Mouse (Mus musculus) layer of hippocampus, adult 18-20 months (tissue): ENCODE measurements around the gene Arsa. TPM values are rescaled to one million over a fixed set of nuclear protein-coding genes. Genes with fewer than 3 reads are reported as not detected.
"Not testable (repeated sequence)": the region's sequence is repeated elsewhere in the genome, so short reads cannot be mapped to it uniquely, and the experiment has no call there.

Experiments used
- DNase-seq, 2 experiments: peaks; one replicate each; pipeline ENCODE4 v3.0.0; 2022; ENCODE audit warnings: low spot score in 2 of 2
- total RNA-seq, 2 experiments: library from RNA; stranded (reverse); gene quantifications; 2 replicates each; pipeline ENCODE4 v1.2.3; 2021

Gene Arsa
- total RNA-seq, 2 experiments from 2014 or later = 28.1 to 29.6 TPM

- no peak for DNase-seq
These were observed 21.6 kb downstream of the Arsa start for GRCm38 (mm10) chr15:89455642-89456041.

GRCm38 (mm10) chr15:89454857-89455256 lies 22.4 kb downstream of the Arsa start:
- no peak for DNase-seq

- DNase-seq = peak in 1 of 2 experiments; percentile 61
These were observed 23.3 kb downstream of the Arsa start, which contains the start of gene Mapk8ip2 for GRCm38 (mm10) chr15:89453865-89454478. Mapk8ip2 (plus strand) TSS chr15:89453913.

- no peak for DNase-seq
These were observed 24.0 kb downstream of the Arsa start for GRCm38 (mm10) chr15:89452906-89453864.

- DNase-seq = no peak
These were observed 34.6 kb downstream of the Arsa start for GRCm38 (mm10) chr15:89442486-89443070.

- no peak for DNase-seq
These were observed 41.3 kb downstream of the Arsa start for GRCm38 (mm10) chr15:89435878-89436277.

GRCm38 (mm10) chr15:89434136-89434535 lies 43.1 kb downstream of the Arsa start:
- DNase-seq = no peak

GRCm38 (mm10) chr15:89432946-89433345 lies 44.3 kb downstream of the Arsa start:
- DNase-seq = no peak

GRCm38 (mm10) chr15:89431806-89432205 lies 45.4 kb downstream of the Arsa start:
- DNase-seq = no peak

GRCm38 (mm10) chr15:89431271-89431670 lies 46.0 kb downstream of the Arsa start:
- DNase-seq = no peak

GRCm38 (mm10) chr15:89430771-89431170 lies 46.5 kb downstream of the Arsa start:
- DNase-seq = not testable (repeated sequence)

GRCm38 (mm10) chr15:89430341-89430740 lies 46.9 kb downstream of the Arsa start:
- peak in 1 of 2 experiments; percentile 31 for DNase-seq

GRCm38 (mm10) chr15:89429352-89430221 lies 47.6 kb downstream of the Arsa start, which contains the start of the genes C730034F03Rik, Gm44502 and Chkb:
C730034F03Rik (plus strand) TSS chr15:89429589.
Gm44502 (minus strand) TSS chr15:89429696.
Chkb (minus strand) TSS chr15:89429908.
- DNase-seq = peak; percentile 92 to 96

- no peak for DNase-seq
These were observed 48.3 kb downstream of the Arsa start for GRCm38 (mm10) chr15:89428821-89429351.

GRCm38 (mm10) chr15:89428136-89428790 lies 49.0 kb downstream of the Arsa start:
- DNase-seq = no peak

- no peak for DNase-seq
These were observed 50.5 kb downstream of the Arsa start for GRCm38 (mm10) chr15:89426716-89427115.

- no peak for DNase-seq
These were observed 51.5 kb downstream of the Arsa start, which contains the start of gene Cpt1b for GRCm38 (mm10) chr15:89425711-89426121. Cpt1b (minus strand) TSS chr15:89425863.

GRCm38 (mm10) chr15:89424621-89425020 lies 52.6 kb downstream of the Arsa start:
- DNase-seq = no peak
